Mouse (Mus musculus): ENCODE measurements around the gene Cul1.
"Not testable (repeated sequence)": the region's sequence is repeated elsewhere in the genome, so short reads cannot be mapped to it uniquely, and the experiment has no call there.

Gene Cul1

GRCm38 (mm10) chr6:47453098-47453497 is at the start of gene Cul1:
Gene Cul1 (plus strand): TSS chr6:47453398.
- DNase-seq (ENCODE audit: low spot score), result no peak

- DNase-seq (ENCODE audit: low spot score), result peak; percentile 8
Observed at GRCm38 (mm10) chr6:47404419-47405382, 48.5 kb upstream of the Cul1 start.

GRCm38 (mm10) chr6:47412886-47413606 is 40.2 kb upstream of the Cul1 start:
- DNase-seq (ENCODE audit: low spot score), result no peak

GRCm38 (mm10) chr6:47413656-47414055 is 39.5 kb upstream of the Cul1 start:
- DNase-seq (ENCODE audit: low spot score), result no peak

GRCm38 (mm10) chr6:47418691-47419090 is 34.5 kb upstream of the Cul1 start:
- peak; percentile 37 for DNase-seq (ENCODE audit: low spot score)

GRCm38 (mm10) chr6:47420156-47420555 is 33.0 kb upstream of the Cul1 start:
- no peak for DNase-seq (ENCODE audit: low spot score)

GRCm38 (mm10) chr6:47421221-47421620 is 32.0 kb upstream of the Cul1 start:
- DNase-seq (ENCODE audit: low spot score), result no peak

GRCm38 (mm10) chr6:47426136-47426535 is 27.1 kb upstream of the Cul1 start:
- no peak for DNase-seq (ENCODE audit: low spot score)

- DNase-seq (ENCODE audit: low spot score), result not testable (repeated sequence)
Observed at GRCm38 (mm10) chr6:47426556-47426955, 26.6 kb upstream of the Cul1 start.

- DNase-seq (ENCODE audit: low spot score), result not testable (repeated sequence)
Observed at GRCm38 (mm10) chr6:47432795-47433194, 20.4 kb upstream of the Cul1 start.

GRCm38 (mm10) chr6:47440080-47440479 is 13.1 kb upstream of the Cul1 start:
- DNase-seq (ENCODE audit: low spot score), result no peak

GRCm38 (mm10) chr6:47447658-47448057 is 5.5 kb upstream of the Cul1 start:
- no peak for DNase-seq (ENCODE audit: low spot score)

GRCm38 (mm10) chr6:47453522-47454130 is 428 bp downstream of the Cul1 start:
- DNase-seq (ENCODE audit: low spot score), result no peak

GRCm38 (mm10) chr6:47454131-47454574 is 955 bp downstream of the Cul1 start:
- peak; percentile 86 for DNase-seq (ENCODE audit: low spot score)

- DNase-seq (ENCODE audit: low spot score), result peak; percentile 50
Observed at GRCm38 (mm10) chr6:47454575-47455571, 1.7 kb downstream of the Cul1 start.

GRCm38 (mm10) chr6:47455843-47456242 is 2.6 kb downstream of the Cul1 start:
- DNase-seq (ENCODE audit: low spot score), result no peak

- DNase-seq (ENCODE audit: low spot score), result no peak
Observed at GRCm38 (mm10) chr6:47456853-47457252, 3.7 kb downstream of the Cul1 start.

GRCm38 (mm10) chr6:47465400-47465799 is 12.2 kb downstream of the Cul1 start:
- no peak for DNase-seq (ENCODE audit: low spot score)

- DNase-seq (ENCODE audit: low spot score), result no peak
Observed at GRCm38 (mm10) chr6:47466488-47466887, 13.3 kb downstream of the Cul1 start.

- no peak for DNase-seq (ENCODE audit: low spot score)
Observed at GRCm38 (mm10) chr6:47467058-47467457, 13.9 kb downstream of the Cul1 start.

- no peak for DNase-seq (ENCODE audit: low spot score)
Observed at GRCm38 (mm10) chr6:47469760-47470159, 16.6 kb downstream of the Cul1 start.
